38 mouse cellular contexts compared by ENCODE assay signal in the genomic region with DNA sequence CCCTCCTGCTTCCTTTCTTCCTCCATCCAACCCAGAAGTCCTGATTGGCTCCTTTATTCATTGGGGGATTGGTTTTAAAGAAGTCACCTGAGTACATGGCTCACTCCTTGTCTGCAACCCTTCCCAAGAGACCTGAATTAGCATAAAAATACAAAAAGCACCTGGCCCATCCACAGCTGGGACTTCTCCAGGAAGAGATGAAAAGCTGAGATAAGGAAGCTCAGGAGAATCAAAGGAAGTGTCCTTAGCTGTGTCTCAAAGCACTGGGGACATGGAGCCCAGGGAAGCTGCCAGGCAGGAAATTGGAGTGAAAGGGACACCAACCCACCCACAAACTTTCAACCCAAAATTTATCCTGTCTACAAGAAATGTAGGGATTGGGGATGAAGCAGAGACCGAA. TPM values are rescaled to one million over a fixed set of nuclear protein-coding genes. Genes with fewer than 3 reads are reported as not detected.
A peak's percentile ranks its signal among the peaks of the same experiment; 100 is the strongest.
DNase-seq lines count a peak whose midpoint lies in the region; ATAC-seq and TF ChIP-seq lines count a peak whose summit lies in the region.
"Had no signal": no experiment of that assay in that cellular context is flagged by ENCODE, and none has a peak within 500 bp of the region (broad histone marks: within the 10 kb centered on the region; RNA-seq: fewer than 3 reads in every experiment).

No protein-coding gene starts in this region.

- H3K9me3 ChIP-seq in heart, embryonic 12.5 days (replicated peaks), result 0 out of 2 replicates have a peak, but pooled peaks cover 2% of the 10 kb centered on the region
- H3K9me3 ChIP-seq in kidney, embryonic 15.5 days (replicated peaks), result no peaks in the 10 kb centered on the region
- H3K9me3 ChIP-seq: forebrain, embryonic 13.5 days; hindbrain, embryonic 12.5 days; intestine, embryonic 15.5 days; limb, embryonic 13.5 days had no signal

- 0 out of 2 replicates have a peak, but pooled peaks have one; percentile 49 for TF ChIP-seq EP300 in heart, adult 2 months (IDR thresholded peaks at IDR 0.05; ENCODE audit: insufficient read depth, low read depth, low read length)

- no peak overlapping the region for H3K9ac ChIP-seq in heart, adult 2 months (ENCODE audit: low read depth, low read length)
- H3K9ac ChIP-seq in heart, embryonic 12.5 days, result no peak overlapping the region
- H3K9ac ChIP-seq in kidney, embryonic 15.5 days, result no peak overlapping the region
- H3K9ac ChIP-seq: forebrain, embryonic 13.5 days; hindbrain, embryonic 12.5 days; intestine, embryonic 15.5 days; limb, embryonic 13.5 days had no signal

- no peak overlapping the region for H3K4me3 ChIP-seq in heart, adult 2 months
- no peak overlapping the region for H3K4me3 ChIP-seq in heart, embryonic 12.5 days
- H3K4me3 ChIP-seq in kidney, embryonic 15.5 days (replicated peaks), result no peak overlapping the region
- no peak overlapping the region for H3K4me3 ChIP-seq in lung, adult 2 months (replicated peaks; ENCODE audit: extremely low read depth, low read depth, low read length)
- H3K4me3 ChIP-seq: forebrain, embryonic 13.5 days; hindbrain, embryonic 12.5 days; intestine, embryonic 15.5 days; layer of hippocampus, adult 2 months; left cerebral cortex, adult 2 months; limb, embryonic 13.5 days had no signal

- H3K79me2 ChIP-seq in heart, adult 2 months (replicated peaks; ENCODE audit: control insufficient read depth, insufficient read depth, low read length), result no peaks in the 10 kb centered on the region

- 56% methylated on average over 1 of the region's 1 CpGs for WGBS in heart, adult 2 months
- WGBS in heart, embryonic 12.5 days, result 81% methylated on average over 1 of the region's 1 CpGs
- 78% methylated on average over 1 of the region's 1 CpGs for WGBS in kidney, embryonic 15.5 days
- 50% methylated on average over 1 of the region's 1 CpGs for WGBS in lung, adult 2 months

- intact Hi-C loops in heart, adult 2 months (cut with DNase I), result loop anchor here (1.0 to 5.0 kb wide), 2 partner anchors 33 to 91 kb away; no protein-coding TSS in a partner anchor
- intact Hi-C loops in heart, postnatal 25 days (cut with DNase I), result no loop called here
- intact Hi-C loops in left cerebral cortex, postnatal 25 days (cut with DNase I), result no loop called here

- peaks cover 6% of the 10 kb centered on the region for H3K4me1 ChIP-seq in heart, adult 2 months (ENCODE audit: control insufficient read depth, insufficient read depth, low read length)
- peaks cover 10% of the 10 kb centered on the region for H3K4me1 ChIP-seq in heart, embryonic 12.5 days (replicated peaks)
- no peaks in the 10 kb centered on the region for H3K4me1 ChIP-seq in kidney, embryonic 15.5 days
- no peaks in the 10 kb centered on the region for H3K4me1 ChIP-seq in lung, adult 2 months (ENCODE audit: control insufficient read depth, insufficient read depth, low read length)
- H3K4me1 ChIP-seq: forebrain, embryonic 13.5 days; hindbrain, embryonic 12.5 days; intestine, embryonic 15.5 days; limb, embryonic 13.5 days had no signal

- H3K36me3 ChIP-seq in heart, adult 2 months (ENCODE audit: control insufficient read depth, insufficient read depth, low read length), result peaks cover 2% of the 10 kb centered on the region
- no peaks in the 10 kb centered on the region for H3K36me3 ChIP-seq in heart, embryonic 12.5 days
- no peaks in the 10 kb centered on the region for H3K36me3 ChIP-seq in kidney, embryonic 15.5 days
- H3K36me3 ChIP-seq: hindbrain, embryonic 12.5 days; intestine, embryonic 15.5 days; limb, embryonic 13.5 days had no signal

- TF ChIP-seq POLR2A in heart, adult 2 months (IDR thresholded peaks at IDR 0.05; ENCODE audit: insufficient read depth, low read depth, low read length), result no peak; the same call in 1 of the 2 replicates
- TF ChIP-seq POLR2A in lung, adult 2 months (IDR thresholded peaks at IDR 0.05; ENCODE audit: borderline replicate concordance, extremely low read depth, low read depth, low read length), result no peak

- ATAC-seq in heart, embryonic 12.5 days (ENCODE audit: insufficient number of reproducible peaks, low FRiP score), result no peak
- no peak for ATAC-seq in kidney, embryonic 15.5 days (replicated peaks; ENCODE audit: low FRiP score)
- ATAC-seq: forebrain, embryonic 13.5 days; hindbrain, postnatal 0 days; intestine, embryonic 15.5 days; midbrain, embryonic 16.5 days had no signal

- H3K27me3 ChIP-seq in heart, adult 2 months (ENCODE audit: control insufficient read depth, insufficient read depth, low read length), result no peaks in the 10 kb centered on the region
- no peaks in the 10 kb centered on the region for H3K27me3 ChIP-seq in heart, embryonic 12.5 days (replicated peaks)
- no peaks in the 10 kb centered on the region for H3K27me3 ChIP-seq in kidney, embryonic 15.5 days
- H3K27me3 ChIP-seq: forebrain, embryonic 13.5 days; hindbrain, embryonic 12.5 days; intestine, embryonic 15.5 days; limb, embryonic 13.5 days had no signal

- no peak for TF ChIP-seq CTCF in heart, adult 2 months (IDR thresholded peaks at IDR 0.05)
- TF ChIP-seq CTCF in lung, adult 2 months (IDR thresholded peaks at IDR 0.05; ENCODE audit: insufficient read depth, low read length), result no peak

- DNase-seq in heart, adult 2 months, result peak in 1 of 2 experiments; percentile 45
- DNase-seq in kidney, adult 9 months, result peak; percentile 11
- peak; percentile 10 for DNase-seq in lung, postnatal 10 days
- no peak for DNase-seq in lung, adult 2 months
- DNase-seq in heart, postnatal 25 days (ENCODE audit: low spot score), result peak; percentile 23
- DNase-seq in left cerebral cortex, postnatal 25 days (ENCODE audit: low spot score in 2 of 2), result no peak
- DNase-seq: adrenal gland, adult 8-10 months; cerebellum, adult 8-10 months; cerebellum, postnatal 36 days; gastrocnemius, postnatal 14 days; right cerebral cortex, postnatal 25 days; thymus, postnatal 14 days had no signal

- H3K4me2 ChIP-seq in heart, embryonic 12.5 days, result no peak overlapping the region
- H3K4me2 ChIP-seq in kidney, embryonic 15.5 days, result no peak overlapping the region
- H3K4me2 ChIP-seq: forebrain, embryonic 13.5 days; hindbrain, embryonic 12.5 days; intestine, embryonic 15.5 days; limb, embryonic 13.5 days; liver, embryonic 11.5 days; midbrain, embryonic 11.5 days had no signal

- H3K27ac ChIP-seq in heart, adult 2 months, result peak overlapping the region; percentile 60
- no peak overlapping the region for H3K27ac ChIP-seq in heart, embryonic 12.5 days (ENCODE audit: poor library complexity, severe bottlenecking)
- H3K27ac ChIP-seq in kidney, embryonic 15.5 days, result no peak overlapping the region
- H3K27ac ChIP-seq: forebrain, embryonic 13.5 days; hindbrain, embryonic 12.5 days; hindbrain, postnatal 0 days; intestine, embryonic 15.5 days; kidney, postnatal 0 days; layer of hippocampus, adult 2 months; left cerebral cortex, adult 2 months; limb, embryonic 13.5 days had no signal

RNA-seq across cellular contexts. Expression of a gene that starts 7.1 kb away (rescaled TPM):
- total RNA-seq in heart, adult 2 months (2021), result not detected
- 0.06 and 0.26 TPM in 2 replicates for polyA plus RNA-seq in heart, adult 2 months (2012; rRNA removed)
- polyA plus RNA-seq in heart, embryonic 12.5 days (2016; fragmentation: Nextera tagmentation; extraction: Ambion mirVana), result not detected in 2 replicates
- polyA plus RNA-seq in kidney, embryonic 15.5 days (2015; fragmentation: Nextera tagmentation; extraction: Ambion mirVana), result not detected in 2 replicates
- polyA plus RNA-seq in lung, adult 2 months (2012; rRNA removed), result 0.06 TPM in 1 of 2 replicates, not detected in the other
- not detected for total RNA-seq in heart, postnatal 25 days (2021)
- total RNA-seq in left cerebral cortex, postnatal 25 days (2021), result not detected
- total RNA-seq: adrenal gland, adult 8-10 months; adrenal gland, postnatal 4 days; heart, adult 18-20 months; heart, postnatal 10 days; hindbrain, postnatal 0 days; layer of hippocampus, adult 2 months; layer of hippocampus, postnatal 14 days; left cerebral cortex, adult 2 months; left cerebral cortex, postnatal 36 days; megakaryocyte, adult 5-6 weeks; neutrophil, adult 5-6 weeks had no signal
- polyA plus RNA-seq: embryonic facial prominence, embryonic 11.5 days; hindbrain, embryonic 12.5 days; hindbrain, postnatal 0 days; intestine, embryonic 15.5 days; kidney, postnatal 0 days; limb, embryonic 13.5 days; liver, embryonic 11.5 days; liver, embryonic 16.5 days; lung, embryonic 16.5 days; midbrain, embryonic 11.5 days; neural tube, embryonic 11.5 days; stomach, embryonic 16.5 days; urinary bladder, adult 2 months had no signal

Comparison
In these comparisons a context has a peak if more than half of its experiments do, and no peak if none do; other contexts are left out.
1. DNase-seq: peak in kidney, adult 9 months (single experiment), lung, postnatal 10 days (single experiment) and heart, postnatal 25 days (single experiment); none in lung, adult 2 months (single experiment) and left cerebral cortex, postnatal 25 days (0 of 2).